Mouse (Mus musculus) kidney, postnatal 10 days (tissue): ENCODE measurements around the gene Ttc1.

Source experiments
- DNase-seq: peaks from one replicate; pipeline ENCODE4 v3.0.0; 2021; ENCODE audit warnings: mixed read lengths

Gene Ttc1

GRCm38 (mm10) chr11:43747233-43748226 lies at the start of gene Ttc1:
Gene Ttc1, minus strand, starts transcription at chr11:43748008.
- DNase-seq = peak; percentile 99

GRCm38 (mm10) chr11:43795992-43796391 lies 48.2 kb upstream of the Ttc1 start:
- DNase-seq = no peak

GRCm38 (mm10) chr11:43790446-43790845 lies 42.6 kb upstream of the Ttc1 start:
- peak; percentile 42 for DNase-seq

- DNase-seq = peak; percentile 83
Observed at GRCm38 (mm10) chr11:43783772-43784171, 36.0 kb upstream of the Ttc1 start.

- DNase-seq = no peak
Observed at GRCm38 (mm10) chr11:43783106-43783505, 35.3 kb upstream of the Ttc1 start.

GRCm38 (mm10) chr11:43779551-43779950 lies 31.7 kb upstream of the Ttc1 start:
- DNase-seq = no peak

- DNase-seq = no peak
Observed at GRCm38 (mm10) chr11:43776324-43776694, 28.5 kb upstream of the Ttc1 start.

- peak; percentile 59 for DNase-seq
Observed at GRCm38 (mm10) chr11:43775469-43776323, 27.9 kb upstream of the Ttc1 start.

GRCm38 (mm10) chr11:43773725-43774124 lies 25.9 kb upstream of the Ttc1 start:
- DNase-seq = peak; percentile 79

- no peak for DNase-seq
Observed at GRCm38 (mm10) chr11:43770110-43770509, 22.3 kb upstream of the Ttc1 start.

- DNase-seq = no peak
Observed at GRCm38 (mm10) chr11:43767749-43768148, 19.9 kb upstream of the Ttc1 start.

GRCm38 (mm10) chr11:43766922-43767648 lies 19.3 kb upstream of the Ttc1 start:
- peak; percentile 87 for DNase-seq

GRCm38 (mm10) chr11:43758436-43758835 lies 10.6 kb upstream of the Ttc1 start:
- DNase-seq = peak; percentile 18

- no peak for DNase-seq
Observed at GRCm38 (mm10) chr11:43755411-43755810, 7.6 kb upstream of the Ttc1 start.

GRCm38 (mm10) chr11:43754568-43754967 lies 6.8 kb upstream of the Ttc1 start:
- no peak for DNase-seq

- DNase-seq = no peak
Observed at GRCm38 (mm10) chr11:43751542-43751941, 3.7 kb upstream of the Ttc1 start.

- no peak for DNase-seq
Observed at GRCm38 (mm10) chr11:43728737-43729301, 19.0 kb downstream of the Ttc1 start.

- DNase-seq = no peak
Observed at GRCm38 (mm10) chr11:43727796-43728195, 20.0 kb downstream of the Ttc1 start.

- no peak for DNase-seq
Observed at GRCm38 (mm10) chr11:43723411-43723810, 24.4 kb downstream of the Ttc1 start.

GRCm38 (mm10) chr11:43712178-43712577 lies 35.6 kb downstream of the Ttc1 start:
- DNase-seq = no peak

- DNase-seq = no peak
Observed at GRCm38 (mm10) chr11:43708409-43708808, 39.4 kb downstream of the Ttc1 start.

GRCm38 (mm10) chr11:43705751-43706150 lies 42.1 kb downstream of the Ttc1 start:
- DNase-seq = no peak
